Mouse (Mus musculus) midbrain, embryonic 14.5 days (tissue): Measurements from ENCODE around the gene Cadps2. TPM values are rescaled to one million over a fixed set of nuclear protein-coding genes. Genes with fewer than 3 reads are reported as not detected.

Experiments
- ATAC-seq: fragments of 200-750 bp; cut with Nextera tagmentation; 2 replicates; pipeline ENCODE4 v1.8.0; 2017; ENCODE audit warnings: moderate number of reproducible peaks, moderate library complexity; ENCODE audit not compliant: low FRiP score, low TSS enrichment
- DNase-seq: peaks from one replicate; pipeline ENCODE4 v3.0.0-alpha.2; 2015
- H3K27ac ChIP-seq: fragments of 300-500 bp; sonication (generic); replicated peaks from 2 replicates; pipeline ENCODE4 v1.5.1; 2014; ENCODE audit warnings: mild to moderate bottlenecking, low read depth, low read length, moderate library complexity
- H3K27me3 ChIP-seq: fragments of 300-500 bp; sonication (generic); 2 replicates; pipeline ENCODE4 v1.6.1; 2014; ENCODE audit warnings: low read length, control low read depth, mixed read lengths; ENCODE audit not compliant: control insufficient read depth, insufficient read depth
- H3K36me3 ChIP-seq: fragments of 300-500 bp; sonication (generic); 2 replicates; pipeline ENCODE4 v1.6.1; 2014; ENCODE audit warnings: low read length, control low read depth; ENCODE audit not compliant: control insufficient read depth, insufficient read depth
- H3K4me1 ChIP-seq: fragments of 300-500 bp; sonication (generic); 2 replicates; pipeline ENCODE4 v1.6.1; 2014; ENCODE audit warnings: mild to moderate bottlenecking, antibody characterized with exemption, low read length, control low read depth; ENCODE audit not compliant: control insufficient read depth, insufficient read depth
- H3K4me2 ChIP-seq: fragments of 300-500 bp; sonication (generic); 2 replicates; pipeline ENCODE4 v1.6.1; 2014; ENCODE audit warnings: mild to moderate bottlenecking, low read length, moderate library complexity
- H3K4me3 ChIP-seq: fragments of 300-500 bp; sonication (generic); replicated peaks from 2 replicates; pipeline ENCODE4 v1.5.1; 2014; ENCODE audit warnings: low read depth, low read length
- H3K9ac ChIP-seq: fragments of 300-500 bp; sonication (generic); replicated peaks from 2 replicates; pipeline ENCODE4 v1.6.1; 2014; ENCODE audit warnings: mild to moderate bottlenecking, low read length, moderate library complexity
- H3K9me3 ChIP-seq: fragments of 300-500 bp; sonication (generic); 2 replicates; pipeline ENCODE4 v1.6.1; 2016; ENCODE audit warnings: low read length, control low read depth, mixed read lengths; ENCODE audit not compliant: control insufficient read depth
- WGBS: fragments of 180-500 bp; shearing (Covaris S2); extraction: QIAGEN DNeasy Blood & Tissue Kit; methylation state at CpG from one replicate; pipeline ENCODE4 v1.1.7; 2014; 5-methylcytosine and 5-hydroxymethylcytosine counted together
- polyA plus RNA-seq: library from polyadenylated mRNA; unstranded; fragments of >200 nt; fragmentation: Nextera tagmentation; extraction: Ambion mirVana; gene quantifications from 2 replicates; pipeline ENCODE4 v1.2.1, GENCODE M21; 2014

Cadps2 gene
- polyA plus RNA-seq, 1 experiment from 2014 or later = 9.5 TPM

GRCm38 (mm10) chr6:23249053-23249401 lies 590.2 kb downstream of the Cadps2 start:
- ATAC-seq (peak; percentile 22; the same call in 1 of the 2 replicates), DNase-seq (peak; percentile 55)
- Histone ChIP-seq H3K4me3 (peak overlapping the region; percentile 26), H3K36me3 (no peaks in the 10 kb centered on the region), H3K27me3 (peaks cover 92% of the 10 kb centered on the region), H3K4me2 (peak overlapping the region; percentile 51), H3K4me1 (0 out of 2 replicates have a peak, but pooled peaks cover 3% of the 10 kb centered on the region), H3K9ac (no peak overlapping the region), H3K27ac (no peak overlapping the region), H3K9me3 (no peaks in the 10 kb centered on the region)
- WGBS = under 1% methylated on average over 24 of the region's 24 CpGs

GRCm38 (mm10) chr6:23248313-23249052 lies 590.7 kb downstream of the Cadps2 start, which contains the start of gene Fezf1:
Fezf1 (minus strand) TSS chr6:23248362.
- no peak for ATAC-seq
- WGBS = under 1% methylated on average over 31 of the region's 31 CpGs
- no peak for DNase-seq
- Histone ChIP-seq H3K4me2 (peak within 1 kb of the TSS; percentile 51), H3K27ac (no peak within 1 kb of the TSS), H3K9me3 (no peaks in the 10 kb centered on the region), H3K9ac (no peak within 1 kb of the TSS), H3K27me3 (peaks cover 92% of the 10 kb centered on the region), H3K4me3 (peak within 1 kb of the TSS; percentile 26), H3K36me3 (no peaks in the 10 kb centered on the region), H3K4me1 (0 out of 2 replicates have a peak, but pooled peaks cover 3% of the 10 kb centered on the region)

- H3K27ac ChIP-seq = no peak overlapping the region
- H3K4me2 ChIP-seq = no peak overlapping the region; the same call in 1 of the 2 replicates
- H3K4me3 ChIP-seq = 0 out of 2 replicates have a peak overlapping the region, but pooled peaks have one; percentile 12
- no peaks in the 10 kb centered on the region for H3K36me3 ChIP-seq
- H3K9me3 ChIP-seq = no peaks in the 10 kb centered on the region
- no peak overlapping the region for H3K9ac ChIP-seq
- DNase-seq (peak; percentile 45), ATAC-seq (0 out of 2 replicates have a peak, but pooled peaks have one; percentile 27)
- H3K4me1 ChIP-seq = 0 out of 2 replicates have a peak, but pooled peaks cover 3% of the 10 kb centered on the region
- peaks cover 92% of the 10 kb centered on the region for H3K27me3 ChIP-seq
- WGBS = under 1% methylated on average over 61 of the region's 61 CpGs
Observed at GRCm38 (mm10) chr6:23247512-23248312, 591.5 kb downstream of the Cadps2 start.

GRCm38 (mm10) chr6:23246790-23247511 lies 592.3 kb downstream of the Cadps2 start:
- DNase-seq (peak; percentile 63), ATAC-seq (no peak)
- Histone ChIP-seq H3K9ac (no peak overlapping the region), H3K4me3 (no peak overlapping the region), H3K4me1 (0 out of 2 replicates have a peak, but pooled peaks cover 3% of the 10 kb centered on the region), H3K27me3 (peaks cover 93% of the 10 kb centered on the region), H3K9me3 (no peaks in the 10 kb centered on the region), H3K27ac (no peak overlapping the region), H3K36me3 (no peaks in the 10 kb centered on the region), H3K4me2 (no peak overlapping the region)
- 1% methylated on average over 23 of the region's 23 CpGs for WGBS

GRCm38 (mm10) chr6:23246061-23246789 lies 593.0 kb downstream of the Cadps2 start:
- Histone ChIP-seq H3K4me1 (0 out of 2 replicates have a peak, but pooled peaks cover 3% of the 10 kb centered on the region), H3K27me3 (peaks cover 95% of the 10 kb centered on the region), H3K36me3 (no peaks in the 10 kb centered on the region), H3K4me3 (no peak overlapping the region), H3K4me2 (no peak overlapping the region), H3K27ac (no peak overlapping the region), H3K9ac (no peak overlapping the region), H3K9me3 (no peaks in the 10 kb centered on the region)
- peak; percentile 45 for DNase-seq
- no peak for ATAC-seq
- 2% methylated on average over 17 of the region's 17 CpGs for WGBS

- Histone ChIP-seq H3K9ac (no peak overlapping the region), H3K27me3 (peaks cover 98% of the 10 kb centered on the region), H3K9me3 (no peaks in the 10 kb centered on the region), H3K27ac (no peak overlapping the region), H3K4me3 (no peak overlapping the region), H3K36me3 (no peaks in the 10 kb centered on the region), H3K4me2 (no peak overlapping the region), H3K4me1 (0 out of 2 replicates have a peak, but pooled peaks cover 3% of the 10 kb centered on the region)
- DNase-seq (peak; percentile 46), ATAC-seq (no peak)
- under 1% methylated on average over 23 of the region's 23 CpGs for whole genome bisulfite sequencing
Observed at GRCm38 (mm10) chr6:23245545-23246011, 593.6 kb downstream of the Cadps2 start.

GRCm38 (mm10) chr6:23245121-23245520 lies 594.1 kb downstream of the Cadps2 start:
- DNase-seq (no peak), ATAC-seq (no peak)
- H3K9me3 ChIP-seq = no peaks in the 10 kb centered on the region
- H3K27me3 ChIP-seq = peaks cover 95% of the 10 kb centered on the region
- H3K4me2 ChIP-seq = no peak overlapping the region
- H3K9ac ChIP-seq = no peak overlapping the region
- 14% methylated on average over 9 of the region's 9 CpGs for WGBS
- 0 out of 2 replicates have a peak, but pooled peaks cover 3% of the 10 kb centered on the region for H3K4me1 ChIP-seq
- no peaks in the 10 kb centered on the region for H3K36me3 ChIP-seq
- no peak overlapping the region for H3K4me3 ChIP-seq
- no peak overlapping the region for H3K27ac ChIP-seq
